Mouse (Mus musculus) kidney, postnatal 0 days (tissue): ENCODE measurements at regions not wholly inside any gene's neighbourhood (a gene's known extent, or its start where the extent isn't known, plus 50 kb on each side); places are given as distances from the start of the nearest gene placed in this dataset.
A peak's percentile ranks its signal among the peaks of the same experiment; 100 is the strongest.

Experiments
- ATAC-seq: fragments of 200-750 bp; cut with Nextera tagmentation; replicated peaks from 2 replicates; pipeline ENCODE4 v1.8.0; 2017; ENCODE audit warnings: low read depth, moderate number of reproducible peaks, moderate TSS enrichment, moderate library complexity; ENCODE audit not compliant: low FRiP score
- DNase-seq: peaks from one replicate; pipeline ENCODE4 v3.0.0-alpha.2; 2016; ENCODE audit warnings: low spot score
- H3K27ac ChIP-seq: fragments of 300-500 bp; sonication (generic); 2 replicates; pipeline ENCODE4 v1.5.1; 2014; ENCODE audit warnings: mild to moderate bottlenecking
- H3K27me3 ChIP-seq: fragments of 300-500 bp; sonication (generic); 2 replicates; pipeline ENCODE4 v1.6.1; 2014; ENCODE audit warnings: low read length, mixed read lengths; ENCODE audit not compliant: insufficient read depth
- H3K36me3 ChIP-seq: fragments of 300-500 bp; sonication (generic); 2 replicates; pipeline ENCODE4 v1.6.1; 2014; ENCODE audit warnings: low read length, mixed read lengths; ENCODE audit not compliant: insufficient read depth
- H3K4me1 ChIP-seq: fragments of 300-500 bp; sonication (generic); replicated peaks from 2 replicates; pipeline ENCODE4 v1.6.1; 2014; ENCODE audit warnings: antibody characterized with exemption, low read length, mixed read lengths; ENCODE audit not compliant: insufficient read depth
- H3K4me2 ChIP-seq: fragments of 300-500 bp; sonication (generic); 2 replicates; pipeline ENCODE4 v1.6.1; 2014; ENCODE audit warnings: mild to moderate bottlenecking, low read length, moderate library complexity, mixed read lengths
- H3K4me3 ChIP-seq: fragments of 300-500 bp; sonication (generic); replicated peaks from 2 replicates; pipeline ENCODE4 v1.5.1; 2014; ENCODE audit warnings: low read depth, low read length
- H3K9ac ChIP-seq: fragments of 300-500 bp; sonication (generic); 2 replicates; pipeline ENCODE4 v1.6.1; 2014; ENCODE audit warnings: low read depth, low read length
- H3K9me3 ChIP-seq: fragments of 300-500 bp; sonication (generic); replicated peaks from 2 replicates; pipeline ENCODE4 v1.6.1; 2016; ENCODE audit warnings: low read length, inconsistent platforms, mixed read lengths
- CTCF ChIP-seq: IDR thresholded peaks from 2 replicates; pipeline ENCODE4 v1.5.1; 2016; ENCODE audit warnings: antibody characterized with exemption, low read depth, mild to moderate bottlenecking, moderate library complexity
- WGBS: fragments of 180-500 bp; shearing (Covaris S2); extraction: QIAGEN DNeasy Blood & Tissue Kit; methylation state at CpG from one replicate; pipeline ENCODE4 v1.1.7; 2014; 5-methylcytosine and 5-hydroxymethylcytosine counted together

DNA sequence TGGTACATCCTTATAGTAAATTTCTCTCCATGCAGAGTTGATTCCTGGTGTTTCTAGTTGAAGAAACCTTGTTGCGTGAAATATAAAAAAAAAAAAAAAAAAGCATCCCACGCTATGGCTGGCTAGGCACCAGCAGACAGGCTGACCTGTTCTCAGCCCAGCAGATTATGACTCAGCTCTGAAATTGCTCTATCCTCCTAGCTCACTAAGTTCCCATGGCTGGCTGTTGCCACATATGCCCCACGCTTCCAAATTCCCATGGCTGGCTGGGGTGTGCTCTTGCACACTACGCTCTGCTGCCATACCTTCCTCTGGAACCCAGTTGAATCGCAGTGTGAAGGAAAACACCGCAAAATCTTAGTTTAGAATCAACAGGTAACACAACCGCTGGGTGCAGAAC is 270.1 kb downstream of the Mid1ip1 start:
- WGBS = 90% methylated on average over 7 of the region's 7 CpGs
- no peak overlapping the region for H3K4me2 ChIP-seq
- no peak for DNase-seq

DNA sequence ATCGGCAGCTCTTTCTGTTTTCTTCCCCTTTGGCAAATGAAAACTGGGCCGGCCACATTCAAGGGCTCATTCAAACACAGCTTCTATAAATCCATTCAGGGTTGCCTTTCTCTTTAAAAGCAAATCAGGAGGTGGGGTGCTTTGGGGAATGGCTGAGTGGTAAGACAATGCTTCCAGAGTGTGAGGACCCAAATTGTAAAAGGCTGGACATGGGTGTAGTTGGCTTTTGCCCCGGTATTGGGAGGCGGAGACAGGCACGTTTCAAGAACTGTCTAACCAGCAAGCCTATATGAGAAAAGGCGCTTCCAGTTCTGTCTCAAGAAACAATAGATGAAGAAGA is 277.0 kb downstream of the Mid1ip1 start:
- Histone ChIP-seq H3K36me3 (no peaks in the 10 kb centered on the region), H3K4me2 (peak overlapping the region; percentile 48; the same call in 1 of the 2 replicates), H3K4me3 (no peak overlapping the region), H3K9me3 (no peaks in the 10 kb centered on the region), H3K27ac (no peak overlapping the region), H3K27me3 (no peaks in the 10 kb centered on the region), H3K4me1 (no peaks in the 10 kb centered on the region), H3K9ac (no peak overlapping the region)
- 39% methylated on average over 6 of the region's 6 CpGs for WGBS
- DNase-seq = no peak
- ATAC-seq = no peak
- TF ChIP-seq CTCF = no peak

More for the DNA sequence above, 270.1 kb downstream of the Mid1ip1 start:
- no peak for ATAC-seq
- Histone ChIP-seq H3K36me3 (no peaks in the 10 kb centered on the region), H3K27ac (no peak overlapping the region), H3K9ac (no peak overlapping the region), H3K4me1 (no peaks in the 10 kb centered on the region), H3K27me3 (no peaks in the 10 kb centered on the region), H3K9me3 (no peaks in the 10 kb centered on the region), H3K4me3 (no peak overlapping the region)
- no peak for TF ChIP-seq CTCF

DNA sequence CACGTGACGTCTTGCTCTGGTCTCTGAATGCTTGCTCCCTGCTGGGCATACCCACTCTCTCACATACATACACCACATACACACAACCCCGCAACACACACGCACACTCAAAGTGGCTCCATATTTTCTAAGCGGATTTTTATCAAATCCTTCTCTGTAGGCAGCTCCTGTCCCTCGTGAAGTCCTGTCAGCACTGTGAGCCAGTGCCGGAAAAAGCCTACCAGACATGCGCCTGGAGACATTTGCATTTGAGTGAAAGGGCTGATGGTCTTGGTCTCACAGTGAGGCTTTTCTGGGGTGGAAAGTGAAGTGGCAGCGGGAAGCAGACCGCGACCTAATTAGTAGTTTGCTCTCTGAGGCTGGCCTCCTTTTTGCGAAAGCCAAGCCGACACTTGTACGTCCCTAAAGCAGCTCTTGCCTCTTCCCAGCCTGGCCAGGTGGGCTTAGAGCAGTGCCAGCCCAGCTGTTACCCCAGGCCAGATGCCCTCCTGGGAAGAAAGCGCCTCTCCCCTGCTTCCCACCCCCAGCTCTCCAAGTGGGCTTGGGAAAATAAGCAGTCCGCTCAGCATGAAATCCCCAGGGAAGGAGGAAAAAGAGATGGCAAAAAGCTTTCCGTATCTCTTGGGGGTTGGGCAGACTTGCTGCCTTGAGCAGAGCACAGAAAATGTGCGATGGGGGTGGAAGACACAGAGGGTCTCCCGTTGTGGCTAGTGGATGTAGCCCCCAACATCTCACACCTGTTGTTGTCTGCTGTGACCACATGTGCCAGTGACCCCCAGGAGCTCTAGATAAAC is 277.6 kb downstream of the Mid1ip1 start:
- Histone ChIP-seq H3K9ac (no peak overlapping the region), H3K27ac (no peak overlapping the region), H3K27me3 (no peaks in the 10 kb centered on the region), H3K9me3 (no peaks in the 10 kb centered on the region), H3K36me3 (no peaks in the 10 kb centered on the region), H3K4me3 (no peak overlapping the region; the same call in 1 of the 2 replicates), H3K4me2 (peak overlapping the region; percentile 48), H3K4me1 (no peaks in the 10 kb centered on the region)
- 25% methylated on average over 19 of the region's 19 CpGs for WGBS
- ATAC-seq (no peak), DNase-seq (peak; percentile 14)
- no peak for TF ChIP-seq CTCF

DNA sequence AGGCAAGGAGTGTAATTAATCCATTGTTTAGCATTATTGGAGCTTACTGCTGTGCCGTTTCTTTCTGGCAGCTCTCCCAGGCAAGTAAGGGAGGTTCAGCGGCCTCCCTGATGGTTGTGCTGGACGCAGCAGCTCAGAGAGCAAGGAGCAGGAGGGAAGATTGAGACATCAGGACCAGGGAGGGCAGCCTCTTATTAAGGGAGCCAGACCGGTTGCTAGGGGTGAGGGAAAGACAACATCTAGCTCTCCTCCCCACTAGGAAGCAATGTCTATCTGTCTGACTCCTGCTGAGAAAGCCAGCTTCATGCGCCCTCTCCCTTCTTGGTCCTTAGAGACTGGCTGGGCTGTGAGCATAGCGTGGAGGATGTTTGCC is 278.2 kb downstream of the Mid1ip1 start:
- no peaks in the 10 kb centered on the region for H3K27me3 ChIP-seq
- no peak overlapping the region for H3K9ac ChIP-seq
- H3K9me3 ChIP-seq = no peaks in the 10 kb centered on the region
- DNase-seq (peak; percentile 41), ATAC-seq (no peak)
- H3K4me1 ChIP-seq = no peaks in the 10 kb centered on the region
- no peak overlapping the region for H3K27ac ChIP-seq
- 41% methylated on average over 6 of the region's 6 CpGs for WGBS
- no peak overlapping the region for H3K4me3 ChIP-seq
- peak overlapping the region; percentile 48 for H3K4me2 ChIP-seq
- no peak for TF ChIP-seq CTCF
- no peaks in the 10 kb centered on the region for H3K36me3 ChIP-seq

DNA sequence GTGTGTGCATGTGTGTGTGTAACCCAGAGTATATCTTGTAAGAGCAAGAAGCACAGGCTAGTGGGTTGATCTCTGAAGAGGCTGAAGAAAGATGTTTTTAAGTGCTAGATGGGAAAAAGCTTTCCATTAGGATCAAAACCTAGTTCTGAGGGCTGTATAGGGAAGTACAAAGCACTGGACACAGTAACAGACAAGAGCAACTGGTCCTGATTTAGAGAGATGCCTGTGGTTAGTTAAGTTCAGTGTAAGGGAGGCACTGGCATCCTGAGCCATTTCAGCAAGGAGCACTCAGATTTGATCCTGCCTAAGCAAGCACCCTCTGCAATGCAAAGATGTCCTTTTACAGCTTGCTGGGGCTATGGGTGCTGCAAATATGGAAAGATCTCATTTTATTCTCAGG is 280.1 kb downstream of the Mid1ip1 start:
- Histone ChIP-seq H3K4me1 (no peaks in the 10 kb centered on the region), H3K27me3 (no peaks in the 10 kb centered on the region), H3K9ac (no peak overlapping the region), H3K27ac (no peak overlapping the region), H3K4me2 (no peak overlapping the region), H3K9me3 (no peaks in the 10 kb centered on the region), H3K4me3 (no peak overlapping the region), H3K36me3 (no peaks in the 10 kb centered on the region)
- no peak for TF ChIP-seq CTCF
- DNase-seq (no peak), ATAC-seq (no peak)

DNA sequence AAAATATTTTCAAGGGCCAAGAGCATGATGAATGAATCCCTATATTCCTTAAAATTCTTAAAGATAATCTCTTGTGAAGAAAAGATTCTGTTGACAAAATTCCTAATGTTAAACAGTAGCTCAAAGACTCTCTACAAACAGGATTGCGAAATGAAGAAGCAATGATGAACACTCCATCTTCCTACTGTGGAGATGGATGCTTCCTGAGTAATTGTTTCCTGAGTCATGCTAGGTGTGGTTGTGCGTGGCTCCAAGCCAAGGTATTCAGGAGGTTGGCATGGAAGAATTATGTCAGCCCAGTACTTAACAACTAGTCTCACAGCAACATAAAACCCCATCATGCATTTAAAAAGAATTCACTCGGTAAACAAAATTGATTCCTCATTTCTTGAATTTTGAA is 286.4 kb downstream of the Mid1ip1 start:
- Histone ChIP-seq H3K9ac (no peak overlapping the region), H3K9me3 (no peaks in the 10 kb centered on the region), H3K27me3 (no peaks in the 10 kb centered on the region), H3K4me3 (no peak overlapping the region), H3K27ac (no peak overlapping the region), H3K4me1 (no peaks in the 10 kb centered on the region), H3K36me3 (no peaks in the 10 kb centered on the region), H3K4me2 (no peak overlapping the region)
- no peak for TF ChIP-seq CTCF
- 73% methylated on average over 3 of the region's 3 CpGs for WGBS
- ATAC-seq = no peak
- DNase-seq = peak; percentile 12

DNA sequence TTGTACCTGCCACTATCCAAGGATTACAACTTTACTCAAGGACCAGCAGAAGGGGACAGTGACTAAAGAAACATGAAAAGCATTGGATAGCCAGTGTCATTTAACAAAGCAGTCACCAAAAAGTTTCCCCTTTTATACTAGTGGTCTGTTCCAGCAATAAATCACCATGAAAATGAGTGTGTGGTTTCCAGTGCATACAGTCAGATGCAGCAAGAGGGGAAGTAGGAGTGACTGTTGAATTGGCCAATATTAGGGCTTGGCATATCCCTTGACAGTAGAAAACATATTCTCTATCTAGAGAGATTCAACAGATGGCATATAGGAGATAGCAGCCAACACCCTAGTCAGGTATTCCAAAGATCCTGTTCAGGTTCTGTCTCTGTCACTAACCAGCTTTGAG is 259.8 kb upstream of the H2al1a start:
- no peaks in the 10 kb centered on the region for H3K36me3 ChIP-seq
- H3K4me3 ChIP-seq = no peak overlapping the region
- H3K4me2 ChIP-seq = no peak overlapping the region
- no peaks in the 10 kb centered on the region for H3K27me3 ChIP-seq
- no peaks in the 10 kb centered on the region for H3K9me3 ChIP-seq
- H3K9ac ChIP-seq = no peak overlapping the region
- ATAC-seq (no peak), DNase-seq (no peak)
- no peak for TF ChIP-seq CTCF
- H3K4me1 ChIP-seq = no peaks in the 10 kb centered on the region
- no peak overlapping the region for H3K27ac ChIP-seq
